Mouse (Mus musculus) cortical plate, adult 2 months (tissue): ENCODE data around the gene Dolpp1. TPM values are rescaled to one million over a fixed set of nuclear protein-coding genes. Genes with fewer than 3 reads are reported as not detected.
A peak's percentile ranks its signal among the peaks of the same experiment; 100 is the strongest.

Source experiments
- H3K27ac ChIP-seq: fragments of 200-500 bp; 2 replicates; pipeline ENCODE4 v1.5.1; 2012; ENCODE audit warnings: low read length, control low read depth, inconsistent platforms; ENCODE audit not compliant: insufficient read depth
- H3K4me1 ChIP-seq: fragments of 200-500 bp; 2 replicates; pipeline ENCODE4 v1.6.1; 2011; ENCODE audit warnings: low read length; ENCODE audit not compliant: control insufficient read depth, insufficient read depth
- H3K4me3 ChIP-seq: fragments of 200-500 bp; 2 replicates; pipeline ENCODE4 v1.5.1; 2011; ENCODE audit warnings: mild to moderate bottlenecking, low read length, control low read depth; ENCODE audit not compliant: insufficient read depth
- CTCF ChIP-seq: fragments of 200-500 bp; IDR thresholded peaks from 2 replicates; pipeline ENCODE4 v1.5.1; 2011; ENCODE audit warnings: mild to moderate bottlenecking, control low read depth, low read length; ENCODE audit not compliant: insufficient read depth; ENCODE audit errors: extremely low read depth
- POLR2A ChIP-seq: fragments of 200-500 bp; IDR thresholded peaks from 2 replicates; pipeline ENCODE4 v1.6.1; 2011; ENCODE audit warnings: mild to moderate bottlenecking, low read length, control low read depth; ENCODE audit not compliant: insufficient read depth; ENCODE audit errors: extremely low read depth
- polyA plus RNA-seq: library from polyadenylated mRNA; depleted of rRNA; stranded (reverse); fragments of >200 nt; gene quantifications from 2 replicates; pipeline ENCODE4 v1.2.3, GENCODE M21; 2012

Gene Dolpp1
- polyA plus RNA-seq, 1 experiment, result 35.5 TPM

- peak overlapping the region; percentile 86 for H3K4me3 ChIP-seq
- no peak for TF ChIP-seq POLR2A
- TF ChIP-seq CTCF, result no peak
- peaks cover 17% of the 10 kb centered on the region for H3K4me1 ChIP-seq
- H3K27ac ChIP-seq, result peak overlapping the region; percentile 95
These were observed 34.2 kb upstream of the Dolpp1 start for GRCm38 (mm10) chr2:30357552-30358510.

DNA sequence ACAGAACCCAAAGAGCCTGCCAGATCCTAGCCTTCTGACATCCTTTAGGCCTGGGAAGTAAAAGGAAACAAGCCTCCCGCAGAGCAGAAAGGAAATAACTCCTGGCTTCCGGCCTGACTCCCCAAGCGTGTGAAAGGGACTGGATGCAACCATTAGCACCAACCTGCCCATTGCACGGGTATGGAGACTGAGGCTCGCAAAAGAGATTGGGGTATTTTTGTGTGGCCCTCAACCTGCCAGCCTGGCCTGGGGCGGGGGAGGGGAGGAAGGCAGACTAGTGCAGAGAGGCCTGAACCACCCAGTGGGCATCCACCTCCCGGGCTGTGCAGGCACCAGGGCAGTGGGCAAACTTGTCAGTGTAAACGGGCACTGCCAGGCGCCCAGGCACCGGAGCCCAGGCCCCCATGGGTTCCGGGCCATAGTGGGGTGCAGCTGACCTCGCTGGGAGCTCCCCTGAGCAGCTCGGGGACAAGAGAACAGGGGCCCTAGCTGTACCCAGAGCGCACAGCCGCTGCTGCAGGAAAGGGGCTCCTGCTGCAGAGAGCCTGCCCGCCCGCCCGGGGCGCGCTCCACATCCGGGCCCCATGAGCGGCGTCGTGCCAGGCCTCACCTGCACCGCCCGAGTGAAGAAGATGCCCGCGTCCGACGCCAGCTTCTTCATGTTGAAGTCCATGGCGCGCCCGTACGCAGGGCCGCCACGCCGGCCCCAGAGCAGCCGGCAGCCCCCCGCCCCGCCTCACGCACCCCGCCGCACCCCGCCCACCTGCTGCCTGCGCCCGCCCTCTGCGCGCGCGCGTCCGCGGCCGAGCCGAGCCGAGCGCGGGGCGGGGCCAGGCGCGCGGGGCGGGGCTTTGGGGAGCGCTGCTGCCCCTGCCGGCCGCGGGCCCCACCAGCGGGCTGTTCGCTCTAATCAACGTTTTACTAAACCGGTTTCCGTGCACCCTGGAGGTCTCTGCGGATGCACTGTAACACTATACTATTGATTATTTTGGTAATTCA lies 33.2 kb upstream of the Dolpp1 start, which contains the start of gene Sh3glb2:
Sh3glb2 (minus strand) TSS at position 805 of the 999 bp plus-strand sequence.
- no peak for TF ChIP-seq CTCF
- no peak for TF ChIP-seq POLR2A
- Histone ChIP-seq H3K4me3 (peak within 1 kb of the TSS; percentile 86), H3K27ac (peak within 1 kb of the TSS; percentile 95), H3K4me1 (peaks cover 17% of the 10 kb centered on the region)

DNA sequence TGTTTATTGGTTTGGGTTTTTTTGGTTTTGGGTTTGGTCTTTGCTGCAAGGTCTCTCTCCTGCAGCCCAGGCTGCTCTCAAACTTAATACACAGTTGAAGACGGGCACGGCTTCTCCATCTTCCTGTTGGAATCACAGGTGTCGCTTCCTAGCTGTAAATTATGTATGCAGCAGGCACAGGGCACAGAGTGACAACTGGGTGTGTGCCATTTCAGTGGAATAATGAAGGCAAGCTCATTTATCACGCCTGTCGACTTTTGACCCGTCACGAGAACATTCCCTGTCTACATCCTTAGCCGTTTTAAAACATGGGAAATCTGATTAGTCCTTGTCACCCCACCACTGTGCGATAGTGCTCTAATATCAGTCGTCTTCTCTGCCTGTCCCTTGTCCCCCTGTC lies 31.4 kb upstream of the Dolpp1 start:
- peaks cover 14% of the 10 kb centered on the region; the same call in 1 of the 2 replicates for H3K4me1 ChIP-seq
- H3K4me3 ChIP-seq, result no peak overlapping the region
- H3K27ac ChIP-seq, result no peak overlapping the region
- no peak for TF ChIP-seq CTCF
- TF ChIP-seq POLR2A, result no peak

DNA sequence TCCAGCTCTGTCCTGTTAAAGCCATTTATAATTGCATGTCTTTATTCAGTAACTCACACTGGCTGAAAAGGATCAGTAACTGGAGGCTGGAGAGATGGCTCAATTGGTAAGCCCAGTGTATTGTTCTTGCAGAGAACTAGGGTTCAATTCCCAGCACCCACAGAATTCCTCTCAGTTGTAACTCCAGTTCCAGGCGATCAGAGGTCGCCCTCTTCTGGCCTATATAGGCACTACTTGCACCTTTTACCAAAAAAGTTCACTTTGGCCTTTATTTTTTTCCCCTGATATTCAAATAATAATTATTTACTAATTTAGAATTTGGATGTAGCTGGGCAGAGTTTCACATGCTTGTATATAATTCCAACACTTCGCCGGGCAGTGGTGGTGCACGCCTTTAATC lies 29.2 kb upstream of the Dolpp1 start:
- Histone ChIP-seq H3K4me1 (peaks cover 4% of the 10 kb centered on the region; the same call in 1 of the 2 replicates), H3K27ac (no peak overlapping the region), H3K4me3 (no peak overlapping the region)
- TF ChIP-seq POLR2A (no peak), CTCF (no peak)

DNA sequence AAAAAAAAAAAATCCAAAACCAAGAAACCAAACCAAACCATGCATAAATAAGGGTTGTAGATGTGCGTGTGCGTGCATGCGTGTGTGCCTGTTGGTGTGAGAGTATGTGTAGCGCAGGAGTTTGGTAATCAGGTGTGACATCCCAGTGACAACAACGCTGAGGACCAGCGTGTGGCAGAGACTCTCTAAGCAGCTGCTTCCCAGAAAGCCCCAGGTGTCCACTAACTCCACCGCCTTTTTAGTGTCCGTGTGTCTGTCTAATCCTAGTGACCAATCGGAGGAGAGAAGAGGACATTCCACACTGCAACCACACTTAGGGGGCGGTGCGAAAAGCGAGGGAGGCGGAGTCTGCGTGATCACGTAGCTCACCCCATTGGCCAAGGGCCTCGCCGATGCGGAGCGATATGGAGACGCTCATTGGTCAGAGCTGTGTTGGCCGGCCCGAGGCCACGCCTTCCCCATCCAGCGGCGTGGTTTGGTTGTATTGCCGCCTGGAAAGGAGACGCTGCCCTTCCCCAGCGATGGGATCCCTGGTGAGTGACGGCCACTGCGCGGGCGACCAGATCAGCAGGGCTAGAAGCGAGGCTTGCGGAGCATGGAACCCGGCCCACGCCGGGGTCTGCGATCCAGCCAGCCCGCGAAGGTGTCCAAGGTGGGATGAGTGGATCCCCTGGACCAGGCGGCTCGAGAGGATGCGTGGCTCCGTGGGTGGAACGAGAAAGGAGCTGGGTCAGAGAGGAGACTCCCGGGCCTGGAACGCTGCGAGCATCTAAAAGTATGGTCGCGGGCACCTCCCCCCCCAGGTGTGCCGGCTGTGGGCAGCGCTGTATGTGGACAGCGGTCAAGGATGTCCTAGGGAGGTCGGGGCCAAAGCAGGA lies 28.0 kb upstream of the Dolpp1 start, which contains the start of gene Miga2:
Miga2 (plus strand) TSS at position 461 of the 878 bp plus-strand sequence.
- peaks cover 4% of the 10 kb centered on the region; the same call in 1 of the 2 replicates for H3K4me1 ChIP-seq
- no peak for TF ChIP-seq CTCF
- TF ChIP-seq POLR2A, result peak; percentile 89
- H3K4me3 ChIP-seq, result peak within 1 kb of the TSS; percentile 73
- peak within 1 kb of the TSS; percentile 7; the same call in 1 of the 2 replicates for H3K27ac ChIP-seq

DNA sequence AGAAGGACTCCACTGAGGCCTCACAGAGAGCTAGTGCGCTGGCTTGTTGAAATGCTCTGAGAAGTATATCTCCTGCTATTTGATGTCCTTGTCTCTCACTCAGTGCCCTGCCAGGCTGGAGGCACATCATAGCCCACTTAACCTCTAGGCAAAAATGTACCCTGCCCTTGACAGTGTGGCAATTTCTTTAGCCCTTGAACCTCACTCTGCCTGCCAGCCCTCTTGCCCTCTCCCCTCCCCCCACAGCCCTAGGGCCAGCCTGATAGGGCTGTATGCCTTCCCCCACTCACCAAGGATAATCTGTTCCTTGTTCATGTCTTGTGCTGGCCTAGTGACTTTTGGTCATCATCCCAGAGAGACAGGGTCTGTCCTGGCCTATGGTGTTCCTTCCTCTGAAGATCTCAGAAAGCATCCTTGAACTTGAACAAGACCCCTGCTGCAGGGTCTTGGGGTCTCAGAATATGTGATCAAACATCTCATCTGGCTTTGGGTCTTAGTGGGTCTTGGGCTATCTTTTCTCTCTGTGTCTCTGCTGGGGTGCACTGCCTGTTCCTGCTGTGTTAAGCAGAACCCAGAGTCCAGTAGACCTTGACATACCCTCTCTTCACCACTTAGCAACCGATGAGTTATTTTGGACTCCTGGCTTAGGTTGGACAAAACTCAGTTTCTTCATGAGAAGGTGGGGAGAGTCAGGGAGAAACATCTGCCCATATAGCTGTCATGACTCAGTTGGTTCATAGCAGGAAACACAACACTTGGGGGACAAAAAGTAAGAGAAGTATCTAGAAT lies 26.6 kb upstream of the Dolpp1 start:
- no peak overlapping the region for H3K27ac ChIP-seq
- peak overlapping the region; percentile 73 for H3K4me3 ChIP-seq
- TF ChIP-seq CTCF (no peak), POLR2A (no peak)
- H3K4me1 ChIP-seq, result peaks cover 4% of the 10 kb centered on the region; the same call in 1 of the 2 replicates

GRCm38 (mm10) chr2:30366203-30366602 lies 25.9 kb upstream of the Dolpp1 start:
- H3K4me1 ChIP-seq, result peaks cover 4% of the 10 kb centered on the region; the same call in 1 of the 2 replicates
- no peak overlapping the region for H3K27ac ChIP-seq
- no peak overlapping the region; the same call in 1 of the 2 replicates for H3K4me3 ChIP-seq
- TF ChIP-seq POLR2A (no peak), CTCF (no peak)

GRCm38 (mm10) chr2:30371544-30371943 lies 20.5 kb upstream of the Dolpp1 start:
- no peak for TF ChIP-seq CTCF
- no peak for TF ChIP-seq POLR2A
- Histone ChIP-seq H3K4me3 (no peak overlapping the region), H3K27ac (no peak overlapping the region), H3K4me1 (no peaks in the 10 kb centered on the region)
